Mouse (Mus musculus) telencephalon, adult 2 months (tissue): ENCODE data around the gene Slain1.

ENCODE experiments used
- DNase-seq: peaks from one replicate; pipeline ENCODE4 v3.0.0-alpha.2; 2011; ENCODE audit warnings: low read depth, low spot score

Gene Slain1

GRCm38 (mm10) chr14:103649896-103650334 lies at the start of gene Slain1:
Slain1 (plus strand) TSS chr14:103650228.
- DNase-seq = peak; percentile 79

- no peak for DNase-seq
Observed at GRCm38 (mm10) chr14:103608063-103608462, 42.0 kb upstream of the Slain1 start.

- no peak for DNase-seq
Observed at GRCm38 (mm10) chr14:103613573-103614271, 36.3 kb upstream of the Slain1 start.

GRCm38 (mm10) chr14:103614272-103614587 lies 35.8 kb upstream of the Slain1 start:
- no peak for DNase-seq

GRCm38 (mm10) chr14:103619756-103620155 lies 30.3 kb upstream of the Slain1 start:
- DNase-seq = no peak

GRCm38 (mm10) chr14:103621207-103621606 lies 28.8 kb upstream of the Slain1 start:
- no peak for DNase-seq

GRCm38 (mm10) chr14:103626100-103626499 lies 23.9 kb upstream of the Slain1 start:
- no peak for DNase-seq

GRCm38 (mm10) chr14:103629639-103630364 lies 20.2 kb upstream of the Slain1 start:
- peak; percentile 45 for DNase-seq

GRCm38 (mm10) chr14:103630545-103630944 lies 19.5 kb upstream of the Slain1 start:
- no peak for DNase-seq

- DNase-seq = no peak
Observed at GRCm38 (mm10) chr14:103643933-103644332, 6.1 kb upstream of the Slain1 start.

- no peak for DNase-seq
Observed at GRCm38 (mm10) chr14:103647981-103648380, 2.0 kb upstream of the Slain1 start.

- DNase-seq = peak; percentile 75
Observed at GRCm38 (mm10) chr14:103648623-103649255, 1.3 kb upstream of the Slain1 start.

GRCm38 (mm10) chr14:103649302-103649701 lies 726 bp upstream of the Slain1 start:
- DNase-seq = no peak

GRCm38 (mm10) chr14:103650413-103651101 lies 529 bp downstream of the Slain1 start:
- DNase-seq = no peak

GRCm38 (mm10) chr14:103651106-103651505 lies 1.1 kb downstream of the Slain1 start:
- no peak for DNase-seq

- DNase-seq = no peak
Observed at GRCm38 (mm10) chr14:103651562-103651961, 1.5 kb downstream of the Slain1 start.

GRCm38 (mm10) chr14:103652524-103652923 lies 2.5 kb downstream of the Slain1 start:
- DNase-seq = no peak

GRCm38 (mm10) chr14:103653800-103654199 lies 3.8 kb downstream of the Slain1 start:
- DNase-seq = no peak

- no peak for DNase-seq
Observed at GRCm38 (mm10) chr14:103655448-103655847, 5.4 kb downstream of the Slain1 start.

- no peak for DNase-seq
Observed at GRCm38 (mm10) chr14:103657876-103658275, 7.8 kb downstream of the Slain1 start.

- DNase-seq = peak; percentile 88
Observed at GRCm38 (mm10) chr14:103663026-103663425, 13.0 kb downstream of the Slain1 start.

GRCm38 (mm10) chr14:103664391-103664790 lies 14.4 kb downstream of the Slain1 start:
- DNase-seq = no peak
